Mouse (Mus musculus) C2C12 (cell line): ENCODE measurements around the gene Kcnj11.

ENCODE experiments used
- CEBPB ChIP-seq: IDR thresholded peaks from one replicate; pipeline ENCODE4 v1.6.1; 2011; ENCODE audit warnings: low read depth, mild to moderate bottlenecking, control low read depth, moderate library complexity
- CTCF ChIP-seq: IDR thresholded peaks from one replicate; pipeline ENCODE4 v1.5.1; 2011; ENCODE audit not compliant: control insufficient read depth, insufficient read depth, insufficient read length
- MAX ChIP-seq: IDR thresholded peaks from one replicate; pipeline ENCODE4 v1.6.1; 2011; ENCODE audit warnings: mild to moderate bottlenecking, control low read depth
- MYOD1 ChIP-seq: IDR thresholded peaks from one replicate; pipeline ENCODE4 v1.6.1; 2011; ENCODE audit warnings: low read depth; ENCODE audit not compliant: control insufficient read depth, insufficient read length
- MYOG ChIP-seq: IDR thresholded peaks from one replicate; pipeline ENCODE4 v1.6.1; 2011; ENCODE audit not compliant: control insufficient read depth, insufficient read length; ENCODE audit errors: extremely low read depth
- USF1 ChIP-seq: IDR thresholded peaks from one replicate; pipeline ENCODE4 v1.6.1; 2011; ENCODE audit warnings: low read depth, mild to moderate bottlenecking, control low read depth, moderate library complexity

DNA sequence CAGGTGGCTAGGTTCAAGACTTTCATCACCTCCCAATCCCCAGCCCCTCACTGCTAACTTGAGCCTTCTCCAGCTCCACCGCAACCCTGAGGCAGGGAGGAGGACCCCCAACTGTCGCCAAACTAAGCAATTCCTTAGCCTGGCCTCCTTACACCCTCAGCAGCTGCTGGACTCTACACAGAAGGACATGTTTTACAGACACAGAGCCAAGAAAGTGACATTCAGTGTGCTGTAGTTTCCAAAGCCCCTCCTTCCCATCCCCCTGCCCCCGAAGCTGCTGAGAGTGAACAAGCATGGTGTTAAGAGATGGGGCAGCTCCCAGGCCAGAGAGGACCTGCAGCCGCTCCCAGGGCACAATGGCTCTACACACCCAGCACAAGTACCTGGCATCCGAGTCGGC, 23.9 kb upstream of the Kcnj11 start:
- no peak for TF ChIP-seq CTCF
- TF ChIP-seq USF1: no peak
- no peak for TF ChIP-seq MYOD1
- TF ChIP-seq MAX: no peak
- no peak for TF ChIP-seq CEBPB
- no peak for TF ChIP-seq MYOG
